Mouse (Mus musculus) neural tube, embryonic 11.5 days (tissue): ENCODE measurements around the gene Zfp456. TPM values are rescaled to one million over a fixed set of nuclear protein-coding genes. Genes with fewer than 3 reads are reported as not detected.
A peak's percentile ranks its signal among the peaks of the same experiment; 100 is the strongest.
"Not testable (repeated sequence)": the region's sequence is repeated elsewhere in the genome, so short reads cannot be mapped to it uniquely, and the experiment has no call there.

Experiments
- ATAC-seq: fragments of 200-750 bp; cut with Nextera tagmentation; 2 replicates; pipeline ENCODE4 v1.8.0; 2017; ENCODE audit warnings: moderate number of reproducible peaks, mild to moderate bottlenecking, moderate TSS enrichment, moderate library complexity; ENCODE audit not compliant: insufficient read depth, low FRiP score, low TSS enrichment
- DNase-seq: peaks from one replicate; pipeline ENCODE4 v3.0.0-alpha.2; 2015; ENCODE audit warnings: low spot score
- H3K27ac ChIP-seq: fragments of 300-500 bp; sonication (generic); 2 replicates; pipeline ENCODE4 v1.5.1; 2014; ENCODE audit warnings: low read depth, mild to moderate bottlenecking, low read length
- H3K27me3 ChIP-seq: fragments of 300-500 bp; sonication (generic); 2 replicates; pipeline ENCODE4 v1.6.1; 2014; ENCODE audit warnings: mild to moderate bottlenecking, low read length, mixed read lengths; ENCODE audit not compliant: control insufficient read depth, insufficient read depth
- H3K36me3 ChIP-seq: fragments of 300-500 bp; sonication (generic); 2 replicates; pipeline ENCODE4 v1.6.1; 2014; ENCODE audit warnings: mild to moderate bottlenecking, low read length, moderate library complexity, mixed read lengths; ENCODE audit not compliant: control insufficient read depth, insufficient read depth
- H3K4me1 ChIP-seq: fragments of 300-500 bp; sonication (generic); 2 replicates; pipeline ENCODE4 v1.6.1; 2014; ENCODE audit warnings: low read length, mixed read lengths; ENCODE audit not compliant: control insufficient read depth, insufficient read depth
- H3K4me2 ChIP-seq: fragments of 300-500 bp; sonication (generic); 2 replicates; pipeline ENCODE4 v1.6.1; 2014; ENCODE audit warnings: low read depth, mild to moderate bottlenecking, moderate library complexity
- H3K4me3 ChIP-seq: fragments of 300-500 bp; sonication (generic); 2 replicates; pipeline ENCODE4 v1.5.1; 2014; ENCODE audit warnings: low read depth, low read length
- H3K9ac ChIP-seq: fragments of 300-500 bp; sonication (generic); 2 replicates; pipeline ENCODE4 v1.6.1; 2014; ENCODE audit warnings: mild to moderate bottlenecking, low read length
- H3K9me3 ChIP-seq: fragments of 300-500 bp; sonication (generic); 2 replicates; pipeline ENCODE4 v1.6.1; 2016; ENCODE audit warnings: low read length; ENCODE audit not compliant: control insufficient read depth
- WGBS: fragments of 180-500 bp; shearing (Covaris S2); extraction: QIAGEN DNeasy Blood & Tissue Kit; methylation state at CpG from one replicate; pipeline ENCODE4 v1.1.7; 2014; 5-methylcytosine and 5-hydroxymethylcytosine counted together
- polyA plus RNA-seq: library from polyadenylated mRNA; unstranded; fragments of >200 nt; fragmentation: Nextera tagmentation; extraction: Ambion mirVana; gene quantifications from 2 replicates; pipeline ENCODE4 v1.2.1, GENCODE M21; 2014

The Zfp456 gene
- polyA plus RNA-seq, 1 experiment from 2014 or later = 0.97 TPM

GRCm38 (mm10) chr13:67376255-67376654 is 645 bp upstream of the Zfp456 start:
- not testable (repeated sequence) for H3K4me1 ChIP-seq, H3K4me3 ChIP-seq, H3K9ac ChIP-seq, H3K27ac ChIP-seq, H3K9me3 ChIP-seq, H3K27me3 ChIP-seq, ATAC-seq, DNase-seq, H3K36me3 ChIP-seq, H3K4me2 ChIP-seq
- WGBS = 59% methylated on average over 3 of the region's 3 CpGs

GRCm38 (mm10) chr13:67360131-67360744 is 15.4 kb downstream of the Zfp456 start, which contains the start of the genes Gm28044 and Zfp953:
TSS of gene Gm28044 (minus strand) at chr13:67360536.
TSS of gene Zfp953 (minus strand) at chr13:67360605.
- Histone ChIP-seq H3K4me3 (peak within 1 kb of the TSS; percentile 62), H3K4me1 (no peaks in the 10 kb centered on the region; the same call in 1 of the 2 replicates), H3K27ac (no peak within 1 kb of the TSS), H3K36me3 (no peaks in the 10 kb centered on the region), H3K9ac (peak within 1 kb of the TSS; percentile 61), H3K4me2 (peak within 1 kb of the TSS; percentile 49), H3K9me3 (no peaks in the 10 kb centered on the region), H3K27me3 (no peaks in the 10 kb centered on the region)
- DNase-seq = peak; percentile 85
- ATAC-seq = peak; percentile 90
- WGBS = under 1% methylated on average over 15 of the region's 15 CpGs

- DNase-seq (no peak), ATAC-seq (no peak)
- Histone ChIP-seq H3K4me3 (no peak overlapping the region), H3K27ac (no peak overlapping the region), H3K36me3 (no peaks in the 10 kb centered on the region), H3K9me3 (no peaks in the 10 kb centered on the region), H3K4me2 (no peak overlapping the region), H3K9ac (no peak overlapping the region), H3K4me1 (no peaks in the 10 kb centered on the region), H3K27me3 (no peaks in the 10 kb centered on the region)
Measured at GRCm38 (mm10) chr13:67351854-67352253, 23.8 kb downstream of the Zfp456 start.

GRCm38 (mm10) chr13:67343422-67343821 is 32.2 kb downstream of the Zfp456 start:
- WGBS = 92% methylated on average over 2 of the region's 2 CpGs
- H3K27ac ChIP-seq = no peak overlapping the region
- H3K27me3 ChIP-seq = no peaks in the 10 kb centered on the region
- no peak overlapping the region for H3K4me3 ChIP-seq
- ATAC-seq = no peak
- H3K9me3 ChIP-seq = no peaks in the 10 kb centered on the region
- H3K36me3 ChIP-seq = no peaks in the 10 kb centered on the region
- no peak overlapping the region for H3K4me2 ChIP-seq
- DNase-seq = no peak
- no peaks in the 10 kb centered on the region for H3K4me1 ChIP-seq
- H3K9ac ChIP-seq = no peak overlapping the region

- peak overlapping the region; percentile 57 for H3K4me2 ChIP-seq
- no peaks in the 10 kb centered on the region for H3K4me1 ChIP-seq
- peak overlapping the region; percentile 47 for H3K4me3 ChIP-seq
- no peaks in the 10 kb centered on the region for H3K36me3 ChIP-seq
- peak overlapping the region; percentile 52 for H3K9ac ChIP-seq
- H3K27me3 ChIP-seq = no peaks in the 10 kb centered on the region
- H3K27ac ChIP-seq = no peak overlapping the region
- DNase-seq = no peak
- no peaks in the 10 kb centered on the region for H3K9me3 ChIP-seq
- ATAC-seq = peak; percentile 33; the same call in 1 of the 2 replicates
- WGBS = 82% methylated on average over 1 of the region's 1 CpGs
Measured at GRCm38 (mm10) chr13:67332877-67333276, 42.7 kb downstream of the Zfp456 start.

GRCm38 (mm10) chr13:67332019-67332724 is 43.4 kb downstream of the Zfp456 start, which contains the start of gene Zfp595:
TSS of gene Zfp595 (minus strand) at chr13:67332570.
- Histone ChIP-seq H3K9me3 (no peaks in the 10 kb centered on the region), H3K36me3 (no peaks in the 10 kb centered on the region), H3K27ac (no peak within 1 kb of the TSS), H3K27me3 (no peaks in the 10 kb centered on the region), H3K4me1 (no peaks in the 10 kb centered on the region), H3K9ac (peak within 1 kb of the TSS; percentile 52), H3K4me3 (peak within 1 kb of the TSS; percentile 47), H3K4me2 (peak within 1 kb of the TSS; percentile 57)
- ATAC-seq = peak; percentile 86
- WGBS = 19% methylated on average over 17 of the region's 17 CpGs
- DNase-seq = peak; percentile 78

Other genes starting within 250 kb of the Zfp456 start
- gene Rsl1, start 202.6 kb downstream of the Zfp456 start, polyA plus RNA-seq = 5.1 and 5.2 TPM in 2 replicates
- 1.1 and 2.4 TPM in 2 replicates for gene Zfp455, start 181.3 kb downstream of the Zfp456 start, polyA plus RNA-seq
- 1.9 and 4.0 TPM in 2 replicates for gene Zfp458, start 97.3 kb downstream of the Zfp456 start, polyA plus RNA-seq
- gene Zfp457, start 69.3 kb downstream of the Zfp456 start, polyA plus RNA-seq = 0.19 and 0.58 TPM in 2 replicates
- 1.9 and 2.0 TPM in 2 replicates for gene Zfp595, start 43.2 kb downstream of the Zfp456 start, polyA plus RNA-seq
- gene Gm28044, start 15.3 kb downstream of the Zfp456 start, polyA plus RNA-seq = 0.68 and 1.1 TPM in 2 replicates
- 0.82 and 1.3 TPM in 2 replicates for gene Zfp953, start 15.2 kb downstream of the Zfp456 start, polyA plus RNA-seq
- not detected in 2 replicates for gene Gm28041, start 77 bp downstream of the Zfp456 start, polyA plus RNA-seq
- 2.4 and 3.2 TPM in 2 replicates for gene Zfp429, start 24.0 kb upstream of the Zfp456 start, polyA plus RNA-seq
- 0.22 and 1.2 TPM in 2 replicates for gene Zfp459, start 45.6 kb upstream of the Zfp456 start, polyA plus RNA-seq
- 6.3 and 7.9 TPM in 2 replicates for gene Zfp874a, start 75.8 kb upstream of the Zfp456 start, polyA plus RNA-seq
- gene Zfp874b, start 108.4 kb upstream of the Zfp456 start, polyA plus RNA-seq = 0.81 and 1.6 TPM in 2 replicates
- gene Zfp58, start 124.7 kb upstream of the Zfp456 start, polyA plus RNA-seq = 15.7 and 17.7 TPM in 2 replicates
- gene Gm26965, start 150.3 kb upstream of the Zfp456 start, polyA plus RNA-seq = not detected in 2 replicates
- gene Zfp87, start 150.4 kb upstream of the Zfp456 start, polyA plus RNA-seq = 34.2 and 34.3 TPM in 2 replicates
- 15.9 and 21.7 TPM in 2 replicates for gene Zfp748, start 178.0 kb upstream of the Zfp456 start, polyA plus RNA-seq
- 4.4 and 5.3 TPM in 2 replicates for gene Zfp729b, start 233.9 kb upstream of the Zfp456 start, polyA plus RNA-seq